Mouse (Mus musculus) large intestine, adult 2 months (tissue): ENCODE data around the gene Itga3. TPM values are rescaled to one million over a fixed set of nuclear protein-coding genes. Genes with fewer than 3 reads are reported as not detected.

ENCODE experiments used
- DNase-seq: peaks from one replicate; pipeline ENCODE4 v3.0.0-alpha.2; 2012; ENCODE audit warnings: low read depth, low spot score
- WGBS: fragments of 180-500 bp; shearing (Covaris S2); methylation state at CpG from one replicate; pipeline ENCODE4 v1.1.7; 2018; 5-methylcytosine and 5-hydroxymethylcytosine counted together
- polyA plus RNA-seq: library from polyadenylated mRNA; depleted of rRNA; stranded (reverse); fragments of >200 nt; gene quantifications from 2 replicates; pipeline ENCODE4 v1.2.3, GENCODE M21; 2012

Itga3 gene
- polyA plus RNA-seq, 1 experiment, result 59.9 TPM

GRCm38 (mm10) chr11:95073835-95074234, 2.8 kb downstream of the Itga3 start:
- WGBS, result 76% methylated on average over 4 of the region's 4 CpGs
- no peak for DNase-seq

- WGBS, result 29% methylated on average over 5 of the region's 5 CpGs
- DNase-seq, result no peak
These were observed 3.8 kb downstream of the Itga3 start for GRCm38 (mm10) chr11:95072804-95073203.

GRCm38 (mm10) chr11:95072136-95072535, 4.5 kb downstream of the Itga3 start:
- DNase-seq, result no peak
- WGBS, result 81% methylated on average over 8 of the region's 8 CpGs

- 65% methylated on average over 7 of the region's 7 CpGs for WGBS
- no peak for DNase-seq
These were observed 5.3 kb downstream of the Itga3 start for GRCm38 (mm10) chr11:95071266-95071665.

- no peak for DNase-seq
- 55% methylated on average over 8 of the region's 8 CpGs for WGBS
These were observed 6.2 kb downstream of the Itga3 start for GRCm38 (mm10) chr11:95070140-95071107.

GRCm38 (mm10) chr11:95069226-95069957, 7.2 kb downstream of the Itga3 start:
- no peak for DNase-seq
- WGBS, result 77% methylated on average over 10 of the region's 10 CpGs

GRCm38 (mm10) chr11:95056768-95057501, 19.7 kb downstream of the Itga3 start:
- DNase-seq, result no peak
- 78% methylated on average over 19 of the region's 19 CpGs for WGBS

GRCm38 (mm10) chr11:95053062-95053461, 23.5 kb downstream of the Itga3 start:
- WGBS, result 92% methylated on average over 9 of the region's 9 CpGs
- no peak for DNase-seq

GRCm38 (mm10) chr11:95046980-95047680, 29.5 kb downstream of the Itga3 start:
- DNase-seq, result no peak

GRCm38 (mm10) chr11:95044185-95044870, 32.3 kb downstream of the Itga3 start:
- WGBS, result 75% methylated on average over 13 of the region's 13 CpGs

More at GRCm38 (mm10) chr11:95046980-95047680, 29.5 kb downstream of the Itga3 start:
- 59% methylated on average over 9 of the region's 9 CpGs for whole genome bisulfite sequencing

GRCm38 (mm10) chr11:95043608-95044007, 33.0 kb downstream of the Itga3 start:
- DNase-seq, result no peak
- 73% methylated on average over 7 of the region's 7 CpGs for WGBS

More at GRCm38 (mm10) chr11:95044185-95044870, 32.3 kb downstream of the Itga3 start:
- no peak for DNase-seq

GRCm38 (mm10) chr11:95043060-95043459, 33.5 kb downstream of the Itga3 start:
- 96% methylated on average over 4 of the region's 4 CpGs for WGBS

GRCm38 (mm10) chr11:95042096-95042495, 34.5 kb downstream of the Itga3 start:
- WGBS, result 0% methylated on average over 11 of the region's 11 CpGs
- DNase-seq, result peak; percentile 93

More at GRCm38 (mm10) chr11:95043060-95043459, 33.5 kb downstream of the Itga3 start:
- no peak for DNase-seq

GRCm38 (mm10) chr11:95041139-95041609, 35.4 kb downstream of the Itga3 start, which contains the start of gene Pdk2:
Gene Pdk2 (minus strand): TSS chr11:95041354.
- peak; percentile 92 for DNase-seq
- under 1% methylated on average over 41 of the region's 41 CpGs for WGBS

GRCm38 (mm10) chr11:95040491-95041138, 36.0 kb downstream of the Itga3 start:
- 2% methylated on average over 20 of the region's 20 CpGs for WGBS
- no peak for DNase-seq

- 89% methylated on average over 4 of the region's 4 CpGs for WGBS
- DNase-seq, result no peak
These were observed 36.8 kb downstream of the Itga3 start for GRCm38 (mm10) chr11:95039766-95040165.

GRCm38 (mm10) chr11:95038818-95039655, 37.6 kb downstream of the Itga3 start:
- 71% methylated on average over 13 of the region's 13 CpGs for WGBS
- peak; percentile 68 for DNase-seq
